Mouse (Mus musculus): Measurements from ENCODE around the gene Gcc2.

GRCm38 (mm10) chr10:58320881-58321280 lies 65.6 kb downstream of the Gcc2 start:
- TF ChIP-seq MYOD1 (IDR thresholded peaks at IDR 0.05; ENCODE audit: control insufficient read depth in 1 of 3, insufficient read length in 2 of 3, low read depth in 2 of 3), result no peak
- TF ChIP-seq POLR2AphosphoS2 (IDR thresholded peaks at IDR 0.05; ENCODE audit: insufficient read length, low read depth), result no peak
- no peak for TF ChIP-seq E2F4 (IDR thresholded peaks at IDR 0.05; ENCODE audit: insufficient read depth)
- TF ChIP-seq POLR2A (IDR thresholded peaks at IDR 0.05; ENCODE audit: insufficient read length, low read depth), result no peak
- no peak for TF ChIP-seq REST (IDR thresholded peaks at IDR 0.05; ENCODE audit: insufficient read depth, insufficient read length)
- no peak for TF ChIP-seq MYOG (IDR thresholded peaks at IDR 0.05; ENCODE audit: control insufficient read depth in 1 of 3, insufficient read depth in 1 of 3, insufficient read length in 2 of 3, low read depth in 2 of 3)
- TF ChIP-seq MAX (IDR thresholded peaks at IDR 0.05; ENCODE audit: low read depth), result no peak
